Comparison of ENCODE assay signal across 8 mouse cellular contexts in genomic region chr11:109470921-109471861, GRCm38 (mm10). TPM values are rescaled to one million over a fixed set of nuclear protein-coding genes. Genes with fewer than 3 reads are reported as not detected.
DNase-seq lines count a peak whose midpoint lies in the region; ATAC-seq lines count a peak whose summit lies in the region.

No protein-coding gene starts in this region.

- H3K9me3 ChIP-seq in megakaryocyte, embryonic 14.5 days, result no peaks in the 10 kb centered on the region
- no peaks in the 10 kb centered on the region for H3K9me3 ChIP-seq in forebrain, embryonic 11.5 days (ENCODE audit: control insufficient read depth, low read length)

- peak overlapping the region; percentile 99 for H3K4me3 ChIP-seq in megakaryocyte, embryonic 14.5 days (replicated peaks)
- H3K4me3 ChIP-seq in forebrain, embryonic 11.5 days (ENCODE audit: low read depth, low read length), result peak overlapping the region; percentile 76

- H3K4me1 ChIP-seq in megakaryocyte, embryonic 14.5 days, result peaks cover 71% of the 10 kb centered on the region
- H3K4me1 ChIP-seq in forebrain, embryonic 11.5 days (replicated peaks; ENCODE audit: control insufficient read depth, insufficient read depth, low read length), result peaks cover 6% of the 10 kb centered on the region; the same call in 1 of the 2 replicates

- no peak overlapping the region for H3K27ac ChIP-seq in forebrain, embryonic 11.5 days (ENCODE audit: low read depth, low read length)

- peak overlapping the region; percentile 94 for H3K4me2 ChIP-seq in forebrain, embryonic 11.5 days (ENCODE audit: low read depth, low read length, severe bottlenecking)

- peaks cover 37% of the 10 kb centered on the region for H3K36me3 ChIP-seq in megakaryocyte, embryonic 14.5 days (replicated peaks; ENCODE audit: low read length)
- H3K36me3 ChIP-seq in forebrain, embryonic 11.5 days (ENCODE audit: control insufficient read depth, insufficient read depth, low read length), result no peaks in the 10 kb centered on the region

- no peak overlapping the region; the same call in 1 of the 2 replicates for H3K9ac ChIP-seq in forebrain, embryonic 11.5 days (ENCODE audit: low read length)

- ATAC-seq in megakaryocyte, adult 5-6 weeks (ENCODE audit: poor library complexity, severe bottlenecking), result no peak
- ATAC-seq in forebrain, embryonic 11.5 days (replicated peaks; ENCODE audit: low FRiP score), result no peak
- ATAC-seq in frontal cortex, adult (ENCODE audit: low TSS enrichment), result no peak

- 29% methylated on average over 15 of the region's 15 CpGs for WGBS in forebrain, embryonic 11.5 days

- DNase-seq in forebrain, embryonic 11.5 days (ENCODE audit: low spot score), result no peak
- DNase-seq in kidney, postnatal 14 days, result peak; percentile 38
- peak; percentile 28 to 51 for DNase-seq in natural killer cell, adult 2 months (ENCODE audit: low spot score in 2 of 2)
- DNase-seq in urinary bladder, adult 2 months (ENCODE audit: low spot score), result no peak
- no peak for DNase-seq in cerebellum, adult 9-10 months

- no peaks in the 10 kb centered on the region for H3K27me3 ChIP-seq in megakaryocyte, embryonic 14.5 days (replicated peaks)
- H3K27me3 ChIP-seq in forebrain, embryonic 11.5 days (ENCODE audit: control insufficient read depth, insufficient read depth, low read length), result no peaks in the 10 kb centered on the region

RNA-seq across cellular contexts. Expression of gene Arsg, which starts 2.0 kb away (rescaled TPM):
- 0.88 TPM in 1 of 2 replicates, not detected in the other for polyA plus RNA-seq in megakaryocyte, embryonic 14.5 days (2012; ENCODE audit: insufficient read depth, low replicate concordance)
- 4.9 and 6.2 TPM in 2 replicates for total RNA-seq in megakaryocyte, adult 5-6 weeks (2015)
- total RNA-seq in megakaryocyte, adult 5-6 weeks (2017), result 6.2 and 7.5 TPM in 2 replicates
- 2.7 and 3.2 TPM in 2 replicates for polyA plus RNA-seq in forebrain, embryonic 11.5 days (2014; fragmentation: Nextera tagmentation; extraction: Ambion mirVana)
- 6.7 and 7.0 TPM in 2 replicates for polyA plus RNA-seq in urinary bladder, adult 2 months (2012; rRNA removed)

RNA-seq across cellular contexts. Expression of gene Slc16a6, which starts 2.2 kb away (rescaled TPM):
- 23.4 and 34.7 TPM in 2 replicates for polyA plus RNA-seq in megakaryocyte, embryonic 14.5 days (2012; ENCODE audit: insufficient read depth, low replicate concordance)
- total RNA-seq in megakaryocyte, adult 5-6 weeks (2015), result 27.4 and 27.6 TPM in 2 replicates
- total RNA-seq in megakaryocyte, adult 5-6 weeks (2017), result 10.5 and 14.7 TPM in 2 replicates
- 4.8 and 6.0 TPM in 2 replicates for polyA plus RNA-seq in forebrain, embryonic 11.5 days (2014; fragmentation: Nextera tagmentation; extraction: Ambion mirVana)
- polyA plus RNA-seq in urinary bladder, adult 2 months (2012; rRNA removed), result 1.2 and 2.4 TPM in 2 replicates

RNA-seq across cellular contexts. Expression of gene Amz2, which starts 45.4 kb away (rescaled TPM):
- 2.9 and 3.9 TPM in 2 replicates for polyA plus RNA-seq in megakaryocyte, embryonic 14.5 days (2012; ENCODE audit: insufficient read depth, low replicate concordance)
- 19.2 and 26.5 TPM in 2 replicates for total RNA-seq in megakaryocyte, adult 5-6 weeks (2015)
- total RNA-seq in megakaryocyte, adult 5-6 weeks (2017), result 51.3 and 51.7 TPM in 2 replicates
- polyA plus RNA-seq in forebrain, embryonic 11.5 days (2014; fragmentation: Nextera tagmentation; extraction: Ambion mirVana), result 46.6 and 48.2 TPM in 2 replicates
- polyA plus RNA-seq in urinary bladder, adult 2 months (2012; rRNA removed), result 46.3 and 47.4 TPM in 2 replicates

RNA-seq across cellular contexts. Expression of gene 9930022D16Rik, which starts 57.5 kb away (rescaled TPM):
- not detected in 2 replicates for polyA plus RNA-seq in megakaryocyte, embryonic 14.5 days (2012; ENCODE audit: insufficient read depth, low replicate concordance)
- 0.07 TPM in 1 of 2 replicates, not detected in the other for total RNA-seq in megakaryocyte, adult 5-6 weeks (2015)
- 0.08 TPM in 1 of 2 replicates, not detected in the other for total RNA-seq in megakaryocyte, adult 5-6 weeks (2017)
- polyA plus RNA-seq in forebrain, embryonic 11.5 days (2014; fragmentation: Nextera tagmentation; extraction: Ambion mirVana), result not detected in 2 replicates
- not detected in 2 replicates for polyA plus RNA-seq in urinary bladder, adult 2 months (2012; rRNA removed)

Comparison
In these comparisons a context has a peak if more than half of its experiments do, and no peak if none do; other contexts are left out.
1. DNase-seq: peak in kidney, postnatal 14 days (single experiment) and natural killer cell, adult 2 months (2 of 2); none in forebrain, embryonic 11.5 days (single experiment), urinary bladder, adult 2 months (single experiment) and cerebellum, adult 9-10 months (single experiment).